Mouse (Mus musculus) limb, embryonic 15.5 days (tissue): ENCODE data around the gene Kctd15. TPM values are rescaled to one million over a fixed set of nuclear protein-coding genes. Genes with fewer than 3 reads are reported as not detected.
A peak's percentile ranks its signal among the peaks of the same experiment; 100 is the strongest.

Source experiments
- ATAC-seq: fragments of 200-750 bp; cut with Nextera tagmentation; 2 replicates; pipeline ENCODE4 v1.8.0; 2017; ENCODE audit warnings: low read depth, moderate TSS enrichment; ENCODE audit not compliant: insufficient number of reproducible peaks, low FRiP score, low TSS enrichment
- H3K27ac ChIP-seq: fragments of 300-500 bp; sonication (generic); 2 replicates; pipeline ENCODE4 v1.5.1; 2015; ENCODE audit warnings: moderate library complexity, mild to moderate bottlenecking, inconsistent platforms
- H3K27me3 ChIP-seq: fragments of 300-500 bp; sonication (generic); 2 replicates; pipeline ENCODE4 v1.6.1; 2015; ENCODE audit warnings: inconsistent platforms
- H3K36me3 ChIP-seq: fragments of 300-500 bp; sonication (generic); 2 replicates; pipeline ENCODE4 v1.6.1; 2015; ENCODE audit warnings: inconsistent platforms
- H3K4me1 ChIP-seq: fragments of 300-500 bp; sonication (generic); 2 replicates; pipeline ENCODE4 v1.6.1; 2015; ENCODE audit warnings: inconsistent platforms
- H3K4me2 ChIP-seq: fragments of 300-500 bp; sonication (generic); 2 replicates; pipeline ENCODE4 v1.6.1; 2015; ENCODE audit warnings: mild to moderate bottlenecking, inconsistent platforms
- H3K4me3 ChIP-seq: fragments of 300-500 bp; sonication (generic); 2 replicates; pipeline ENCODE4 v1.5.1; 2015; ENCODE audit warnings: mild to moderate bottlenecking, inconsistent platforms
- H3K9ac ChIP-seq: fragments of 300-500 bp; sonication (generic); 2 replicates; pipeline ENCODE4 v1.6.1; 2015; ENCODE audit warnings: inconsistent platforms
- H3K9me3 ChIP-seq: fragments of 300-500 bp; sonication (generic); 2 replicates; pipeline ENCODE4 v1.6.1; 2016; ENCODE audit warnings: inconsistent platforms
- WGBS: fragments of 180-500 bp; shearing (Covaris S2); methylation state at CpG from one replicate; pipeline ENCODE4 v1.1.7; 2015; 5-methylcytosine and 5-hydroxymethylcytosine counted together
- polyA plus RNA-seq: library from polyadenylated mRNA; unstranded; fragments of >200 nt; fragmentation: Nextera tagmentation; extraction: Ambion mirVana; gene quantifications from 2 replicates; pipeline ENCODE4 v1.2.1, GENCODE M21; 2015

Kctd15 gene
- polyA plus RNA-seq, 1 experiment from 2014 or later, result 32.6 TPM

DNA sequence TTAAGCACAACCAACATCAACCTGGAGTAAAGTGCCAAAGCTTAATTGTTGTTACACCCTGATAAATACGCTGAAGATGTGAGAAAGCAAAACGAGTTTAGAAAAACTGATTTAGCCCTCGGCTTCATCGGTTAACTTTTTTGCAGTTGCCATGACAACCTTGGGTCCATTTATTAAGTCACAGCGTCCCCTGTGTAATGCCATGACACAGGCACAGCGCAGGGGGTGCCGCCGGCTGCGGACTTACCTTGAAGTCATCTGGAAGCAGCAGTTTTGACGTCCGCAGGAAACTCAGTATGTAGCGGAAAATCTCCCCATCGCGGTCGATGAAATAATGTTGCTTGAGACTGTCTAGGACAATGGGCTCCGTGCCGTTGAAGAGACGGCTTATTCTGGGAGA lies 11.9 kb downstream of the Kctd15 start:
- peak overlapping the region; percentile 33; the same call in 1 of the 2 replicates for H3K27ac ChIP-seq
- H3K4me1 ChIP-seq, result peaks cover 34% of the 10 kb centered on the region
- no peak overlapping the region for H3K4me3 ChIP-seq
- H3K27me3 ChIP-seq, result no peaks in the 10 kb centered on the region
- H3K9me3 ChIP-seq, result no peaks in the 10 kb centered on the region
- no peak for ATAC-seq
- no peak overlapping the region for H3K9ac ChIP-seq
- no peak overlapping the region for H3K4me2 ChIP-seq
- peaks cover 85% of the 10 kb centered on the region for H3K36me3 ChIP-seq
- WGBS, result 83% methylated on average over 18 of the region's 18 CpGs

DNA sequence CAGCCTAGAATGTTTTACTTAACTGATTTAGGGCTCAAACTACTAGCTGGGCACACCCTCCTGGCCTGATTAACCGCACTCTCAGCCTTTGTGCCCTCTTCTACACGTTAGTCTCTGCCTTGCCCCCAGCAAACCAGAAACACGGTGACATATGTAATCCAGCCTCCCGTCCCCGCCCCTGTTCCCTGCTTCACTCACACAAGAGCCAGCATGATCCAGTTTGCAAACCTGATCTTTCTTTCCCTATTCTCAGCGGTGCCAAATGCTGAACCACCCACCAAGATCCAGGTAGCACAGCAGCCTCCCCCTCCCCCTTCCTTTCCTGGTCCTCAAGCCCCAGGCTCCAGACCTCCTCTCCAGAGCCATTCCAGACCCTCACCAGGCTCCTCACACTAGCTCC lies 13.2 kb downstream of the Kctd15 start:
- Histone ChIP-seq H3K4me1 (peaks cover 34% of the 10 kb centered on the region), H3K4me2 (no peak overlapping the region), H3K27me3 (no peaks in the 10 kb centered on the region), H3K4me3 (no peak overlapping the region), H3K27ac (no peak overlapping the region), H3K9ac (no peak overlapping the region), H3K9me3 (no peaks in the 10 kb centered on the region), H3K36me3 (peaks cover 82% of the 10 kb centered on the region)
- no peak for ATAC-seq
- 52% methylated on average over 6 of the region's 6 CpGs for WGBS

DNA sequence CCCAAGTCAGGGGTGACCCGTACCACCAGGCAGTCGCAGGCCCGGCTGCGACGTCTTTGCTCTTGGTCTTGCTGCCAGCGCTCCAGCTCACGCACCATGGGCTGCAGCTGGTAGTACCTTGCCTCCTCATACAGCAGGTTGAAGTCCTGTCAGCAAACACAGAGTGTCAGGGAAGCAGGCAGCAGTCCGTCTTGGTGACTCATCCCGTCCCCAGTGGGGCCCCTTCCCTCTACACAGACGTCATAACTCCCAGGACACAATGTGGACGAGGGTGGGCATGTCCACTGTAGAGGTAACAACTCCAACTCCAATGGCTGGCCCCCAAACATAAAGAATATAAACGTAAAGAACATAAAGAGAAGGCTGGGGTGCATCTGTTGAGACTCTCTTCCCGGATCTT lies 14.6 kb downstream of the Kctd15 start:
- ATAC-seq, result no peak
- H3K27ac ChIP-seq, result no peak overlapping the region
- whole genome bisulfite sequencing, result 82% methylated on average over 13 of the region's 13 CpGs
- H3K36me3 ChIP-seq, result peaks cover 71% of the 10 kb centered on the region
- H3K4me1 ChIP-seq, result peaks cover 25% of the 10 kb centered on the region
- H3K9me3 ChIP-seq, result no peaks in the 10 kb centered on the region
- no peak overlapping the region for H3K4me3 ChIP-seq
- no peaks in the 10 kb centered on the region for H3K27me3 ChIP-seq
- no peak overlapping the region for H3K4me2 ChIP-seq
- no peak overlapping the region for H3K9ac ChIP-seq

DNA sequence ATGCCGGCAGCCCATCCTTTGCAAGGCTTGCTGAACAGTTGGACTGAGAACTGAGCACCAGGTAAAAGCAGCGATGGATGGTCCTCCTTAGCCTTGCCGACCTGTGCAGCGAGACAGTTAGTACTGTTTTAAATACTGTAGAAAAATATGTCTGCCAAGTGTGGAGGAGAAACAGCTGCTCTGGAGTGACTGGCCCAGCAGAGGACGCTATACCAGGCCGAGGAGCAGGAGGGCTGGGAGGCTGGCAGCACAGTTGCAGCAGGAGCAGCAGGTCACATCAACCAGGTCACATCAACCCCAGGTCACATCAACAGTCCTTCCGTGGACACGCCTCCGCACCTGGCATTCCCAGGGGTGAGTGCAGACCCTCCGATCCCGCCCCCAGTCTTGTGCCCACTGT lies 16.7 kb downstream of the Kctd15 start:
- H3K4me2 ChIP-seq, result no peak overlapping the region
- WGBS, result 88% methylated on average over 11 of the region's 11 CpGs
- H3K27me3 ChIP-seq, result no peaks in the 10 kb centered on the region
- H3K36me3 ChIP-seq, result peaks cover 53% of the 10 kb centered on the region
- H3K9ac ChIP-seq, result no peak overlapping the region
- H3K4me1 ChIP-seq, result peaks cover 14% of the 10 kb centered on the region
- ATAC-seq, result no peak
- no peaks in the 10 kb centered on the region for H3K9me3 ChIP-seq
- no peak overlapping the region for H3K27ac ChIP-seq
- H3K4me3 ChIP-seq, result no peak overlapping the region

DNA sequence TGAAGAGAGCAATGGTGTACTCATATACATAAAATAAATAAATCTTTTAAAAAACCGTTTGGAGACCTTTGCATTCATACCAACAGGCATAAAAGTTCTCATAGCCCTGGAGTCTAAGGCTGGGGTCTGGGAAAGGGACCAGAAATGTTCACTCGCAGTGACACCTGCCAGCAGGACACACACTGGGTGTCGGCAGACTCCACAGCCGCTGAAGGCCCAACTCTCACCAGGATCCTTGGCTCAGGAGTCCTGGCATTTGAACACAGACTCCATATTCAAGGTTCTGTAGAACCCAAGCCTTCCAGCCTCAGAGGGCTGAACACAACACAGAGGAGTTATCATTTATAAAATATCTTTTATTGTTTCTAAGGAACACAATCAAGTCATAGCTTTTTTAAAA lies 19.9 kb downstream of the Kctd15 start:
- Histone ChIP-seq H3K27me3 (no peaks in the 10 kb centered on the region), H3K4me1 (no peaks in the 10 kb centered on the region), H3K4me2 (no peak overlapping the region), H3K9ac (no peak overlapping the region), H3K27ac (no peak overlapping the region), H3K9me3 (no peaks in the 10 kb centered on the region), H3K36me3 (peaks cover 30% of the 10 kb centered on the region), H3K4me3 (no peak overlapping the region)
- ATAC-seq, result no peak
- WGBS, result 71% methylated on average over 4 of the region's 4 CpGs

DNA sequence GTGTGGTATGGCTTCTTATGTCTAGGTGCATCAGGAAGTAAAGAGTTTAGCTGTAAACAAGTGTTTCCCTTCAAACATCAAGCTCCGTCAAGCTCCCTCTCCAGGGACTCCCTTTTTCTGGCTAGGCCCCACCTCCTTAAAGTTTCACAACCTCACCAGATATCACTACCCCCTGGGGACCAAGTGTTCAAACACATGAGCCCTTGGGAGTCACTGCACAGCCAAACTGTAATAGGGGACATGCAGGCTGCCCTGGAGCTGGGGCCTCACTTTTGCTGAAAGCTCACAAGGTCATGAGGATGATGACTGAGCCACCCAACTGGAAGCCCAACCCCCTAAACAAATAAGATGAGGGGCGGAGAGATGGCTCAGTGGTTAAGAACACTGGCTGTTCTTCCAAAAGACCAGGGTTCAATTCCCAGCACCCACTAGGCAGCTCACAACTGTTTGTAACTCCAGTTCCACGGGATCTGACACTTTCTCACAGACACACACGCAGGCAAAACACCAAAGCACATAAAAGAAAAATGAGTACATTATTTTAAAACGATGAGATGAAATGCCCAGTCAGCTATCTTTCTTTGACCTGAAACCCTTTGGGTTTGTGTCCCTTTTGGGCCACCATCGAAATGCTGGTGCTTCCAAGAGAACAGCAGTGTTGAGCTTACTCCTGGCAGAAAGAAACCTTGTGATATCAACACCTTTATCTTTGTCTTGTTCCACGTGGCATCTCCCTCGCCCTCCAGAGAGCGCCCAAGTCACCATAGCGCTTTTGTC lies 23.4 kb downstream of the Kctd15 start:
- Histone ChIP-seq H3K9me3 (no peaks in the 10 kb centered on the region), H3K4me1 (peaks cover 18% of the 10 kb centered on the region), H3K27ac (no peak overlapping the region), H3K27me3 (no peaks in the 10 kb centered on the region), H3K36me3 (no peaks in the 10 kb centered on the region), H3K4me3 (no peak overlapping the region), H3K4me2 (no peak overlapping the region), H3K9ac (no peak overlapping the region)
- ATAC-seq, result no peak
- WGBS, result 83% methylated on average over 10 of the region's 10 CpGs

DNA sequence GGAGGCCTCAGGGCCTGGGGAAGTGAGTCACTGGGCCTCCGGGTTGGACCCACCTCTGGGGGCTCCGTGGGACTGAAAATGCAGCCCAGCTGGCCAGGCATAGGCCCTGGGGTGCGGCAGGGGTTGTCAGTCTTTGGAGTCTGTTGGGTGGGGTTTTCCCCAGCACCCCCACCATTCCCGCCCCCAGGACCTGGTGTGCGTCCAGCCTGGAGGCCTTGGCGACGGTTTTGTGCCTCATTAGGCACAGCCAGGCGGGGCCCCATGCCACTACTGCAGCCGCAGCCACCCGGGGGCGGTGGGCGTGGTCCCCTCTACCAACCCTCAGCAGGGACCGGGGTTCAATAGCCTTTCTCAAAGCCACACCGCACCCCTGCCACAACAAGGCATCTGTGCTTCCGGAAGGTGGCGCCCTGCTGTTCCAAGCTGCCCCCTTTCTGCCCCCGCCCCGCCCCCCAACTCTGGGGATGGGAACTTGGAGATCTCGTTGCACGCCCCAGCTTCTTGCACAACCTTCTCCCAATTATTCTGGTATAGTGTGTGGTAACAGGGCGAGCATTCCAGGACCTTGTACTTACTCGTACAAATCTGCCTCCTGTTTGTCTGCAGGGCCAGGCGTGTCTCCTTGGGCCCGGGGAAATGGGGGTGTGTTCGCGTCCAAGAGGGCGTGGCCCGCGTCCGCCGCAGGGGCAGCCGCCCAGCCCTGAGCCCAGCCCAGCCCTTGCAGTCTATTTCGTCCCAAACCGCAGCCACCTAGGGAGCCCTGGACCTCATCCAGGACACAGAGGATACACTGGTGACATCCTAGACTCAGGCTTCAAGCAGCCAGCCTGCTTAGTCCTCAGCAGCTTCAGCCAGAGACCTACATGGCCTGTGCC lies 26.1 kb downstream of the Kctd15 start:
- Histone ChIP-seq H3K36me3 (no peaks in the 10 kb centered on the region), H3K4me3 (peak overlapping the region; percentile 40), H3K27me3 (no peaks in the 10 kb centered on the region), H3K4me2 (peak overlapping the region; percentile 65), H3K9ac (peak overlapping the region; percentile 35; the same call in 1 of the 2 replicates), H3K9me3 (no peaks in the 10 kb centered on the region), H3K27ac (peak overlapping the region; percentile 88), H3K4me1 (peaks cover 18% of the 10 kb centered on the region)
- 1% methylated on average over 34 of the region's 34 CpGs for WGBS
- peak; percentile 75 for ATAC-seq

DNA sequence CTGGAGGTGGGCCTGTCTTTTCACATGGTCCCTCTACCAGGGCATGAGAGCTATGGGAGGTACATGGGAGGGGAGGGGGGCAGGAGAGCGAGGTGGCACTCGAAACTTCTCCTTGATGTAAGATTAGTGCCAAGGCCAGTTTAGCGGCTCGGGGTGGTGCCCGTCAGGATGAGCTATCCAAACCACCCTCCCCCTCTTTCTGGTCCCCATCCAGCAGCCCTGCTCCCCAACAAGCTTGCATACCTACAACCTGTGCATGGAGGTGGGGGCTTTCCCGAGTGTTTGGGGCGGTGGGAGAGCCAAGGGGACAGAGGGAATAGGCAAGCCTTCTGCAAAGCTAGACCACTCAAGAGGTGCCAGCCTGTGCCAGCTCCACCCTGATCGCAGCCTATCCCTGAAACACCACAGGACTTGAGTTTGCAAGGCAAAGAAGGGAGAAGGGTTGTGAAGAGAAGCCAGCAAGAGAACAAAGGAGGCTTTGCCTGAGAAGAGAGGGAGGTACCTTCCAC lies 26.8 kb downstream of the Kctd15 start:
- Histone ChIP-seq H3K27ac (peak overlapping the region; percentile 88), H3K9me3 (no peaks in the 10 kb centered on the region), H3K4me2 (peak overlapping the region; percentile 65), H3K4me3 (peak overlapping the region; percentile 40), H3K27me3 (no peaks in the 10 kb centered on the region), H3K4me1 (peaks cover 18% of the 10 kb centered on the region), H3K36me3 (no peaks in the 10 kb centered on the region), H3K9ac (no peak overlapping the region)
- 36% methylated on average over 8 of the region's 8 CpGs for whole genome bisulfite sequencing
- ATAC-seq, result no peak

DNA sequence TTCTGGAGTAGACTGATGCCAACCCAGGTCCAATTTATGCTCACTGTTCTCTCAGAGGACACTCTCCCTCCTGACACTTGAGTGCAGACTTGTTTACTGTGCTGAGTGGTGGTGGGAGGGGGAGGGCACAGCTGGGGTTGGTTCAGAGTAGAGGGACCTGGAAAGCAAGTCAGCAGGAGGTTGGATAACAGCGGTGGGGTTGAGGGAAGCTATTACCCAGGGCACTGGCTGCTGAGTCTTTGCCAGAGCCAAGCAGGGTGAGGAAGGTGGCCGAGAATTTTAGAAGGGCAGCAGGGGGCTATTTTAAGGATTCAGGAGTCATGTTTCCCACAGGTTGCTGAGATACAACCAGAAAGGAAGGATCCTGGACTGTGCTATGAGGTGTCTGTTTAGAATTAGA lies 36.1 kb downstream of the Kctd15 start:
- Histone ChIP-seq H3K4me3 (no peak overlapping the region), H3K27me3 (no peaks in the 10 kb centered on the region), H3K4me2 (no peak overlapping the region), H3K4me1 (no peaks in the 10 kb centered on the region), H3K27ac (no peak overlapping the region), H3K9me3 (no peaks in the 10 kb centered on the region; the same call in 1 of the 2 replicates), H3K9ac (no peak overlapping the region), H3K36me3 (no peaks in the 10 kb centered on the region)
- WGBS, result 34% methylated on average over 2 of the region's 2 CpGs
- no peak for ATAC-seq

DNA sequence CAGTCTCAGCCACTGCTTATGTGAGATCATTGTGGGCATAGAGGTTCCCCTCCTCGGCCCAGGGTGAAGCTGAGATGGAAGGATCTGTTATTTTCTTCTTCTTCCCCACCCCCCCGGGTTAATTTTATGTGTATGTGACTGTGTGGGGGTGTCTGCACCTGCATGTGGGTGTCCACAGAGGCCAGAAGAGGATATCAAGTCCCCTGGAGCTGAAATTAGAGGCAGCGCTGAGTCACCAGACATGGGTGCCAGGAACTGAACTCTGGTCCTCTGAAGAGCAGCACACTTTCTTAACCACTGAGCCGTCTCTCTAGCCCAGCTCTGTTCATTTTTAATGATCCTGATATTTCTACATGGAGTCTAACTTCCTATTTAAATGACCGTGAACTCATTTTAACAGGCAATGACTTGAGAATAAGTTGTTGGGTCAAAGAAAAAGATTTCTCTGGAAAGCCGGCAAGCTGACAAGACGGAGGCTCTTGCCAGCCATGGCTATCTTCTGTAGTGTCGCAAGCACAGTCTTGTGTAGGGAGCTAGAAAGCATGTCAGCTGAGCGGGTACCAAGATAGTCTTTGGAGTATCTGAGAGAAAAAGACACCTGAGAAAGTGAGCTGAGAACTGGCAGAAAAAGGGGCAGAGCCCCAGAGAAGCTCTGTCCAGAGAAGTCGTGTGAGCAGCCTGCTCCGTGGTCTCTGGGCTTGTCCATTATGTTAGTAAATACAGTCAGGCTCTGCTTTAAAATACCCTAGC lies 38.2 kb downstream of the Kctd15 start:
- ATAC-seq, result no peak
- Histone ChIP-seq H3K4me1 (no peaks in the 10 kb centered on the region), H3K36me3 (no peaks in the 10 kb centered on the region), H3K4me3 (no peak overlapping the region), H3K9me3 (no peaks in the 10 kb centered on the region; the same call in 1 of the 2 replicates), H3K27ac (no peak overlapping the region), H3K9ac (no peak overlapping the region), H3K27me3 (no peaks in the 10 kb centered on the region), H3K4me2 (no peak overlapping the region)
- WGBS, result 79% methylated on average over 11 of the region's 11 CpGs

DNA sequence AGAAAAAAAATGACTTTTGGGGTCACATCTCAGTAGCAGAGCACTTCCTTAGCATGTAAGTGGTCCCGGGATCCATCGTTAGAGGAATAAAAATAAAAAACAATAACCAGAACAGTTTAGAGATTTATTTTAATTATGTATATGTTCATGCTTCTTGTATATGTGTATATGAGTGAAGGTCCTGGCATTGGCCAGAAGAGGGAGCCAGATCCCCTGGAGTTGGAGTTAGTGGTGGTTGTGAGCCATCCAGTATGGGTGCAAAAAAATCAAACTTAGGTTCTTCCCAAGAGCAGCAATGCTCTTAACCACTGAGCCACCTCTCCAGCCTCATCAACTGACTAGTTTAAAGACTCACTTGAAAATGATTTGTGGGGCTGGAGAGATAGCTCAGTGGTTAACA lies 40.3 kb downstream of the Kctd15 start:
- Histone ChIP-seq H3K9me3 (no peaks in the 10 kb centered on the region; the same call in 1 of the 2 replicates), H3K4me2 (no peak overlapping the region), H3K4me3 (no peak overlapping the region), H3K27me3 (no peaks in the 10 kb centered on the region), H3K9ac (no peak overlapping the region), H3K36me3 (no peaks in the 10 kb centered on the region), H3K27ac (no peak overlapping the region), H3K4me1 (no peaks in the 10 kb centered on the region)
- 89% methylated on average over 2 of the region's 2 CpGs for WGBS
- no peak for ATAC-seq
